26 mouse cellular contexts compared by ENCODE assay signal in the genomic region with DNA sequence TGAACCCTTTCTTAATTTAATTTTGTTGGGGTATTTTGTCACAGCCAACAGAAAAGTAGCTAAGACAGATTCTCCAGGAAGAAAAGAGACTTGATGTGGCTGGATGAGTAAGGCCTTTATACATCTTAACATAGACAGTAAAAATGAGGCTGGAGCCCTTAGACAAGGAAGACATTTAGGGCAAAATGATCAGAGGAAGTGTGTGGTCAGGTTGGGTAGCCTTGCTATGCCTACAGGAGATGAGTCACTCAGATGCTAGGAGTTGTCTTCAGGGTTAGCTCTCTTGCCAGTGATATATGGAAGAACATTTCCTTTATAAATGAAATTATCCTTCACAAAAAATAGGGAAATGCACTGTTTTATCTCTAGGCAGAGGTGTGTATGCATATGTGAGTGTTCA.
DNase-seq lines count a peak whose midpoint lies in the region; ATAC-seq and TF ChIP-seq lines count a peak whose summit lies in the region.
"Had no signal": no experiment of that assay in that cellular context is flagged by ENCODE, and none has a peak within 500 bp of the region (broad histone marks: within the 10 kb centered on the region; RNA-seq: fewer than 3 reads in every experiment).

No protein-coding gene starts in this region.

- H3K36me3 ChIP-seq in MEL (ENCODE audit: control insufficient read depth in 1 of 2, insufficient read depth in 2 of 2, low read length in 2 of 2): peaks cover 0 to 53% of the 10 kb centered on the region in 2 experiments; a peak in 2 of 4 replicates
- H3K36me3 ChIP-seq: embryonic facial prominence, embryonic 13.5 days; embryonic facial prominence, embryonic 15.5 days; forebrain, embryonic 10.5 days; forebrain, embryonic 12.5 days; G1E had no signal

- H3K79me2 ChIP-seq in MEL (ENCODE audit: control insufficient read depth, insufficient read depth, low read length, poor library complexity): no peaks in the 10 kb centered on the region

- no peak overlapping the region for H3K4me3 ChIP-seq in MEL (ENCODE audit: control insufficient read depth in 1 of 2, insufficient read depth in 1 of 2, low read depth in 2 of 2, low read length in 2 of 2)
- H3K4me3 ChIP-seq: embryonic facial prominence, embryonic 13.5 days; embryonic facial prominence, embryonic 15.5 days; erythroblast, embryonic 14.5 days; forebrain, embryonic 10.5 days; forebrain, embryonic 12.5 days had no signal

- peak; percentile 69 for DNase-seq in MEL (ENCODE audit: low read depth, low spot score)
- no peak for DNase-seq in heart, adult 8-10 months (ENCODE audit: low spot score)
- DNase-seq in kidney, adult 8-10 months: no peak
- no peak for DNase-seq in ovary, adult 18-20 months (ENCODE audit: low spot score)
- DNase-seq: adrenal gland, adult 8-10 months; adrenal gland, postnatal 14 days; adrenal gland, postnatal 36 days; B cell, adult 2 months; cerebellum, adult 11-12 months; cerebellum, adult 2 months; cerebellum, adult 9-10 months; cerebellum, postnatal 10 days; cerebellum, postnatal 25 days; embryo, embryonic 11 days had no signal

- no peak for TF ChIP-seq CTCF in MEL (IDR thresholded peaks at IDR 0.05 in 2 of 3, conservative IDR thresholded peaks at IDR 0.05 in 1 of 3; ENCODE audit: control insufficient read depth in 1 of 3, insufficient read depth in 1 of 3, low read depth in 2 of 3, low read length in 3 of 3, poor library complexity in 1 of 3, severe bottlenecking in 1 of 3)

- H3K27ac ChIP-seq in MEL (ENCODE audit: control insufficient read depth, low read depth, low read length): peak overlapping the region; percentile 46
- H3K27ac ChIP-seq: embryonic facial prominence, embryonic 13.5 days; embryonic facial prominence, embryonic 15.5 days; forebrain, embryonic 10.5 days; forebrain, embryonic 12.5 days had no signal

- peak; percentile 31 to 43; a peak in 3 of 4 replicates for TF ChIP-seq EP300 in MEL (IDR thresholded peaks at IDR 0.05; ENCODE audit: low read depth in 1 of 2, low read length in 2 of 2)

- H3K4me1 ChIP-seq in MEL (ENCODE audit: control insufficient read depth in 1 of 2, insufficient read depth in 2 of 2, low read length in 2 of 2): peaks cover 23 to 46% of the 10 kb centered on the region in 2 experiments

- peak; percentile 66 for ATAC-seq in common myeloid progenitor, adult 5-6 weeks (replicated peaks; ENCODE audit: low read depth, poor library complexity, severe bottlenecking)
- peak; percentile 17; the same call in 1 of the 2 replicates for ATAC-seq in megakaryocyte, adult 5-6 weeks (ENCODE audit: poor library complexity, severe bottlenecking)
- no peak for ATAC-seq in activated CD4-positive, CD25-positive, alpha-beta regulatory T cell, adult 4 months
- ATAC-seq: CD4-positive, CD25-positive, alpha-beta regulatory T cell, adult 4 months; Patski had no signal

- no peaks in the 10 kb centered on the region for H3K27me3 ChIP-seq in MEL (ENCODE audit: control insufficient read depth in 1 of 2, insufficient read depth in 2 of 2, low read length in 2 of 2)
- H3K27me3 ChIP-seq: CH12.LX; embryonic facial prominence, embryonic 13.5 days; embryonic facial prominence, embryonic 15.5 days; forebrain, embryonic 12.5 days had no signal

- H3K9ac ChIP-seq in MEL (ENCODE audit: control insufficient read depth, low read depth, low read length, poor library complexity, severe bottlenecking): no peak overlapping the region
- H3K9ac ChIP-seq: embryonic facial prominence, embryonic 13.5 days; embryonic facial prominence, embryonic 15.5 days; forebrain, embryonic 12.5 days had no signal

- H3K9me3 ChIP-seq in MEL (replicated peaks; ENCODE audit: insufficient read depth, low read length): no peaks in the 10 kb centered on the region
- H3K9me3 ChIP-seq: embryonic facial prominence, embryonic 13.5 days; embryonic facial prominence, embryonic 15.5 days; forebrain, embryonic 10.5 days; forebrain, embryonic 12.5 days had no signal

- no peak for TF ChIP-seq RAD21 in MEL (IDR thresholded peaks at IDR 0.05; ENCODE audit: low read depth, low read length)

- TF ChIP-seq POLR2A in MEL (IDR thresholded peaks at IDR 0.05; ENCODE audit: control insufficient read depth in 1 of 2, insufficient read depth in 1 of 2, low read depth in 1 of 2, low read length in 2 of 2, poor library complexity in 1 of 2): no peak

TF ChIP-seq in MEL, 35 proteins besides CTCF, POLR2A, EP300 and RAD21:
- TF ChIP-seq ELF1 (IDR thresholded peaks at IDR 0.05; ENCODE audit: low read depth, low read length): no peak
- no peak; the same call in 1 of the 2 replicates for TF ChIP-seq GATA1 (IDR thresholded peaks at IDR 0.05; ENCODE audit: low read depth, low read length)
- TF ChIP-seq POLR2AphosphoS2 (IDR thresholded peaks at IDR 0.05; ENCODE audit: low read length): no peak
- no peak for TF ChIP-seq MAFK (IDR thresholded peaks at IDR 0.05; ENCODE audit: borderline replicate concordance, low read depth, low read length)
- TF ChIP-seq ETS1 (IDR thresholded peaks at IDR 0.05; ENCODE audit: low read depth, low read length): peak; percentile 50; the same call in 1 of the 2 replicates
- peak; percentile 78; the same call in 1 of the 2 replicates for TF ChIP-seq JUND (IDR thresholded peaks at IDR 0.05; ENCODE audit: low read depth, low read length)
- TF ChIP-seq RCOR1 (IDR thresholded peaks at IDR 0.05; ENCODE audit: low read depth, low read length): no peak
- TF ChIP-seq TBP (IDR thresholded peaks at IDR 0.05; ENCODE audit: low read depth, low read length): no peak
- TF ChIP-seq CHD2 (IDR thresholded peaks at IDR 0.05; ENCODE audit: low read length): no peak
- no peak for TF ChIP-seq MYB (IDR thresholded peaks at IDR 0.05; ENCODE audit: low read depth, low read length)
